Mouse (Mus musculus): ENCODE measurements at regions not wholly inside any gene's neighbourhood (a gene's known extent, or its start where the extent isn't known, plus 50 kb on each side); places are given as distances from the start of the nearest gene placed in this dataset.
A peak's percentile ranks its signal among the peaks of the same experiment; 100 is the strongest.

- DNase-seq = no peak
These were observed 534.7 kb downstream of the Zfp619 start for GRCm38 (mm10) chr7:40052255-40052654.

- no peak for DNase-seq
These were observed 541.3 kb downstream of the Zfp619 start for GRCm38 (mm10) chr7:40058836-40059235.

- DNase-seq = no peak
These were observed 547.1 kb downstream of the Zfp619 start for GRCm38 (mm10) chr7:40064631-40065030.

- no peak for DNase-seq
These were observed 548.0 kb downstream of the Zfp619 start for GRCm38 (mm10) chr7:40065526-40065925.

GRCm38 (mm10) chr7:40067378-40067777 is 549.8 kb downstream of the Zfp619 start:
- no peak for DNase-seq

GRCm38 (mm10) chr7:40071313-40071712 is 553.7 kb downstream of the Zfp619 start:
- no peak for DNase-seq

GRCm38 (mm10) chr7:40072478-40072877 is 554.9 kb downstream of the Zfp619 start:
- peak; percentile 19 for DNase-seq

- DNase-seq = peak; percentile 28
These were observed 568.7 kb downstream of the Zfp619 start for GRCm38 (mm10) chr7:40086236-40086635.

GRCm38 (mm10) chr7:40097094-40097493 is 579.5 kb downstream of the Zfp619 start:
- no peak for DNase-seq

GRCm38 (mm10) chr7:40103057-40103945 is 585.7 kb downstream of the Zfp619 start:
- no peak for DNase-seq

GRCm38 (mm10) chr7:40142906-40143305 is 625.3 kb downstream of the Zfp619 start:
- DNase-seq = no peak

GRCm38 (mm10) chr7:40144431-40144830 is 626.9 kb downstream of the Zfp619 start:
- no peak for DNase-seq

GRCm38 (mm10) chr7:40177570-40177969 is 660.0 kb downstream of the Zfp619 start:
- DNase-seq = no peak

- no peak for DNase-seq
These were observed 677.8 kb downstream of the Zfp619 start for GRCm38 (mm10) chr7:40195366-40195765.

GRCm38 (mm10) chr7:40202615-40203014 is 685.0 kb downstream of the Zfp619 start:
- no peak for DNase-seq

- no peak for DNase-seq
These were observed 686.2 kb upstream of the Vstm2b start for GRCm38 (mm10) chr7:40211956-40212355.

GRCm38 (mm10) chr7:40212576-40212975 is 685.6 kb upstream of the Vstm2b start:
- DNase-seq = no peak

- no peak for DNase-seq
These were observed 684.5 kb upstream of the Vstm2b start for GRCm38 (mm10) chr7:40213646-40214045.

- no peak for DNase-seq
These were observed 683.7 kb upstream of the Vstm2b start for GRCm38 (mm10) chr7:40214395-40214794.

GRCm38 (mm10) chr7:40215271-40215670 is 682.9 kb upstream of the Vstm2b start:
- no peak for DNase-seq

- DNase-seq = no peak
These were observed 677.6 kb upstream of the Vstm2b start for GRCm38 (mm10) chr7:40220549-40220948.

GRCm38 (mm10) chr7:40245188-40245587 is 652.9 kb upstream of the Vstm2b start:
- no peak for DNase-seq

- no peak for DNase-seq
These were observed 649.6 kb upstream of the Vstm2b start for GRCm38 (mm10) chr7:40248521-40248920.

- no peak for DNase-seq
These were observed 644.6 kb upstream of the Vstm2b start for GRCm38 (mm10) chr7:40253486-40253885.
